Mouse (Mus musculus) erythroblast, adult 5-6 weeks (primary cell): ENCODE data around the gene Fxr2. TPM values are rescaled to one million over a fixed set of nuclear protein-coding genes. Genes with fewer than 3 reads are reported as not detected.

Experiments
- ATAC-seq: replicated peaks from 2 replicates; pipeline ENCODE4 v1.8.0; 2016; ENCODE audit warnings: moderate number of reproducible peaks, mild to moderate bottlenecking, moderate TSS enrichment, inconsistent platforms; ENCODE audit not compliant: poor library complexity, low FRiP score, severe bottlenecking
- total RNA-seq, 2 experiments: library from RNA; stranded (forward) in 1 of 2; stranded (reverse) in 1 of 2; fragments of 150-400 nt in 1 of 2; fragments of 200-764, 138-1000 nt in 1 of 2; gene quantifications; 2 replicates each; pipeline versions ENCODE4 v1.2.3 to v1.2.4; 2015 to 2017; ENCODE audit warnings: low replicate concordance in 2 of 2

Gene Fxr2
- total RNA-seq, 2 experiments from 2014 or later: 12.3 to 14.4 TPM

- peak; percentile 55 for ATAC-seq
Measured at GRCm38 (mm10) chr11:69655264-69656064, 22.7 kb downstream of the Fxr2 start, which contains the start of gene Sox15. TSS of gene Sox15 (plus strand) at chr11:69655314.

GRCm38 (mm10) chr11:69656065-69656455, 23.3 kb downstream of the Fxr2 start:
- no peak for ATAC-seq

GRCm38 (mm10) chr11:69656617-69657461, 24.0 kb downstream of the Fxr2 start:
- peak; percentile 61 for ATAC-seq

- peak; percentile 10 for ATAC-seq
Measured at GRCm38 (mm10) chr11:69657462-69657881, 24.7 kb downstream of the Fxr2 start.

GRCm38 (mm10) chr11:69661221-69661881, 28.6 kb downstream of the Fxr2 start:
- no peak for ATAC-seq

GRCm38 (mm10) chr11:69662213-69662966, 29.6 kb downstream of the Fxr2 start, which contains the start of gene Mpdu1:
TSS of gene Mpdu1 (minus strand) at chr11:69662642.
- peak; percentile 93 for ATAC-seq

- ATAC-seq: no peak
Measured at GRCm38 (mm10) chr11:69662967-69663671, 30.3 kb downstream of the Fxr2 start.

GRCm38 (mm10) chr11:69663795-69664194, 31.0 kb downstream of the Fxr2 start:
- ATAC-seq: no peak

GRCm38 (mm10) chr11:69664841-69665240, 32.1 kb downstream of the Fxr2 start:
- ATAC-seq: no peak

GRCm38 (mm10) chr11:69665457-69665960, 32.7 kb downstream of the Fxr2 start:
- ATAC-seq: no peak

- ATAC-seq: no peak
Measured at GRCm38 (mm10) chr11:69665961-69666664, 33.3 kb downstream of the Fxr2 start, which contains the start of gene Cd68. TSS of gene Cd68 (minus strand) at chr11:69666153.

- no peak for ATAC-seq
Measured at GRCm38 (mm10) chr11:69666665-69667005, 33.8 kb downstream of the Fxr2 start.

- peak; percentile 72 for ATAC-seq
Measured at GRCm38 (mm10) chr11:69670786-69671725, 38.3 kb downstream of the Fxr2 start.

- peak; percentile 7 for ATAC-seq
Measured at GRCm38 (mm10) chr11:69671726-69672124, 38.9 kb downstream of the Fxr2 start.

- peak; percentile 90 for ATAC-seq
Measured at GRCm38 (mm10) chr11:69672211-69672706, 39.5 kb downstream of the Fxr2 start, which contains the start of gene Eif4a1. TSS of gene Eif4a1 (minus strand) at chr11:69672423.

- ATAC-seq: no peak
Measured at GRCm38 (mm10) chr11:69679144-69679543, 46.4 kb downstream of the Fxr2 start.
